Mouse (Mus musculus) limb, embryonic 13.5 days (tissue): ENCODE data around the gene Obox3. TPM values are rescaled to one million over a fixed set of nuclear protein-coding genes. Genes with fewer than 3 reads are reported as not detected.
"Not testable (repeated sequence)": the region's sequence is repeated elsewhere in the genome, so short reads cannot be mapped to it uniquely, and the experiment has no call there.

Experiments
- ATAC-seq: fragments of 200-750 bp; cut with Nextera tagmentation; 2 replicates; pipeline ENCODE4 v1.8.0; 2017; ENCODE audit warnings: low read depth, moderate number of reproducible peaks, moderate TSS enrichment; ENCODE audit not compliant: low FRiP score
- H3K27ac ChIP-seq: fragments of 300-500 bp; sonication (generic); 2 replicates; pipeline ENCODE4 v1.5.1; 2015; ENCODE audit warnings: inconsistent platforms, mild to moderate bottlenecking, moderate library complexity
- H3K27me3 ChIP-seq: fragments of 300-500 bp; sonication (generic); 2 replicates; pipeline ENCODE4 v1.6.1; 2015; ENCODE audit warnings: mild to moderate bottlenecking, inconsistent platforms
- H3K36me3 ChIP-seq: fragments of 300-500 bp; sonication (generic); 2 replicates; pipeline ENCODE4 v1.6.1; 2015; ENCODE audit warnings: inconsistent platforms, mild to moderate bottlenecking, moderate library complexity
- H3K4me1 ChIP-seq: fragments of 300-500 bp; sonication (generic); 2 replicates; pipeline ENCODE4 v1.6.1; 2015; ENCODE audit warnings: inconsistent platforms
- H3K4me2 ChIP-seq: fragments of 300-500 bp; sonication (generic); replicated peaks from 2 replicates; pipeline ENCODE4 v1.6.1; 2015; ENCODE audit warnings: inconsistent platforms, mild to moderate bottlenecking, moderate library complexity
- H3K4me3 ChIP-seq: fragments of 300-500 bp; sonication (generic); 2 replicates; pipeline ENCODE4 v1.5.1; 2015; ENCODE audit warnings: moderate library complexity, mild to moderate bottlenecking, inconsistent platforms
- H3K9ac ChIP-seq: fragments of 300-500 bp; sonication (generic); 2 replicates; pipeline ENCODE4 v1.6.1; 2015; ENCODE audit warnings: mild to moderate bottlenecking, inconsistent platforms
- H3K9me3 ChIP-seq: fragments of 300-500 bp; sonication (generic); 2 replicates; pipeline ENCODE4 v1.6.1; 2016; ENCODE audit warnings: inconsistent platforms
- WGBS: fragments of 180-500 bp; shearing (Covaris S2); methylation state at CpG from one replicate; pipeline ENCODE4 v1.1.7; 2015; 5-methylcytosine and 5-hydroxymethylcytosine counted together
- polyA plus RNA-seq: library from polyadenylated mRNA; unstranded; fragments of >200 nt; fragmentation: Nextera tagmentation; extraction: Ambion mirVana; gene quantifications from 2 replicates; pipeline ENCODE4 v1.2.1, GENCODE M21; 2015

The Obox3 gene
- polyA plus RNA-seq = not detected in 2 replicates

DNA sequence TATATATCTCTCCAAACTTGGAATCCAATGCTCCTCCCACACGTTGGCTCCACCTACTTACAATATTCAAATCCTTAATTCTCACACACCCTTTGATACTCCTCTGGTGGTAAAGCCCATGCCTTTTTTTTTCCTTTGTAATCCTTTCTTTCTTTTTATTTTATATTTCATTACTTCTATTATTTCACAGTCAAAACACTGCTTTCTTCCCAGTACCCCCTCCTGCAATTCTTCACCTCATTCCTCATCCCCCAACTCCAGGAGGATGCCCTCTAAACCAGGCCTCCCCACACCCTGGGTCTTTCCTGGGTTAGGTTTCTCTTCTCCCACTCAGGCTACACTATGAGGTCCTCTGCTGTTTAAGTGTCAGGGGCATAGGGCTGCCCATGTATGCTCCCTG, at the start of gene Obox3:
Gene Obox3, minus strand, starts transcription at position 101 of the 400 bp plus-strand sequence.
- H3K4me3 ChIP-seq, ATAC-seq, H3K4me1 ChIP-seq, H3K27ac ChIP-seq, H3K9me3 ChIP-seq, H3K9ac ChIP-seq, H3K27me3 ChIP-seq, H3K36me3 ChIP-seq, H3K4me2 ChIP-seq: not testable (repeated sequence)
- WGBS = 7% methylated on average over 1 of the region's 1 CpGs

DNA sequence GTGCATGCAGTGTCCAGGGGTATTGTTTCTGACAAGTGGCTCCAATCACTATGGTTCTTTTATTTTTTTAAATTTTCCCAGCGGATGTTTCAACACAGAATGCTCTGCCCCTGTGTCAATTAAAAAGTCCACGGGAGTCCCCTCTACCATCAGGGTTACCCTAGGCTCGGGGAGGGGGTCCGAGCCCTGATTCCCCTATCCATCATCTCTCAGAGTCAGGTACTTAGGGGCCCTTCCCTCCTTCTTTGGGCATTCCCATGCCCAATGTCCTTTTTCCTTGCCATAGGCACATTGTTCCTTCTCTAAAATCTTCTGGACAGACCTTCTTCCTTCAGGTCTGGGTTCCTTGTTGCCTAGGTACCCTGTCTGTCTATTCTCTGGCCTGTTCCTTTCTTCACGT, 130.3 kb downstream of the Obox3 start:
- not testable (repeated sequence) for ATAC-seq, H3K9ac ChIP-seq, H3K4me2 ChIP-seq, H3K36me3 ChIP-seq, H3K27ac ChIP-seq, H3K4me3 ChIP-seq, H3K27me3 ChIP-seq, H3K4me1 ChIP-seq, H3K9me3 ChIP-seq
- 76% methylated on average over 5 of the region's 5 CpGs for WGBS

Other genes starting within 250 kb of the Obox3 start
- gene Obox5, start 110.2 kb upstream of the Obox3 start, polyA plus RNA-seq = not detected in 2 replicates
- gene Obox6, start 199.8 kb upstream of the Obox3 start, polyA plus RNA-seq = not detected in 2 replicates
- not detected in 2 replicates for gene Crx, start 240.1 kb upstream of the Obox3 start, polyA plus RNA-seq
- not detected in 2 replicates for gene Crxos, start 242.7 kb upstream of the Obox3 start, polyA plus RNA-seq